Mouse (Mus musculus): ENCODE measurements around the gene Celsr2. TPM values are rescaled to one million over a fixed set of nuclear protein-coding genes. Genes with fewer than 3 reads are reported as not detected.
A peak's percentile ranks its signal among the peaks of the same experiment; 100 is the strongest.

Gene Celsr2
- polyA plus RNA-seq (2015; fragmentation: Nextera tagmentation; extraction: Ambion mirVana): 46.7 and 47.3 TPM in 2 replicates

DNA sequence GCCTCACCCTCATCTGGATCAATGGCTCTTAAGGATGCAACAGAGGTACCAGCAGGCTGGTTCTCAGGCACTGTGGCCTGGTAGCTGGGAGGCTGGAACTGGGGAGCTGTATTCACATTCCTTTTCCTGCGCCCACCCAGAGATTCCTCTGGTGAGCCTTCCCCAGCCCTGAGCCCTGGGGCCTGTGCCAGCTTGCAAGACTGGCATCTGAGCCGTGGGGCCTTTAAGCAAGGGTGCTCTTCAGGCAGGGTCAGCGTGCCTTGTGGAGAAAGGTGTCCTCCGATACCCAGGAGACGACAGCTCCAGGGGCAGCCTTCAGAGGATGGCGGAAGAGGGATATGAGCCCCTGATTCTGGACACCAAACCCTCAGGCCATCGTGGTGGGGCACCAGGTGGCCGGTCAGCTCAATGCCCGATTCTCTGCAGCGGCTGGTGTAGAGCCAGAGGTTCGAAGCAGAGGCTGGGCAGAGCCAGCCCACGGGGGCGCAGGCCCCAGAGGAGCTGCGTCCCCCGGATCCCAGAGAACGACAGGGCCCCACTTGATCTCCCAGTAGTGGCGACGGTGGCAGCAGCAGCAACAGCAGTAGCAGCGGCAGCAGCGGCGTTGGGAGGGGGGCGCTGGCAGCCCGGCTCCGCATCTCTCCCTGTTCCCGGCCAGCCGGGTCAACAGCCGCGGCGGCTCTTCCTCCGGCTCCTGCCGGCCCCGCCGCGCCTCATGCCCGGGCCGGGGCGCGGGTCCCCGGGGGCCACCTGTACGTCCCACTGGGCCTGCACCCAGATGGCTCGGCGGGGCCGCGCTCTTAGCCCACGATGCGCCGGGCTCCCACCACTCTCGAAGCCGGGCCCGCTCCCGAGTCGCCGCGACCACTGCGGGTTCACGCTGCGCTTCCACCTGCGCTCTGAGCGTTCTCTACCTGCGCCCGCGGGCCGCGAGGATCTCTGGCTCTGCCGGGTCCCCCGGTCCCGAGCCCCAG, at the start of gene Celsr2:
Celsr2 (minus strand) TSS at position 696 of the 974 bp plus-strand sequence.
- peak within 1 kb of the TSS; percentile 91 for H3K27ac ChIP-seq (ENCODE audit: low read length)
- H3K9me3 ChIP-seq (ENCODE audit: control insufficient read depth, low read length): peaks cover 13% of the 10 kb centered on the region
- WGBS: 3% methylated on average over 66 of the region's 67 CpGs
- H3K4me2 ChIP-seq (ENCODE audit: low read length): peak within 1 kb of the TSS; percentile 74
- peak; percentile 28 for ATAC-seq
- H3K27me3 ChIP-seq (replicated peaks; ENCODE audit: control insufficient read depth, insufficient read depth, low read length): no peaks in the 10 kb centered on the region
- H3K4me1 ChIP-seq (replicated peaks; ENCODE audit: control insufficient read depth, insufficient read depth, low read length): peaks cover 41% of the 10 kb centered on the region
- peak within 1 kb of the TSS; percentile 96 for H3K9ac ChIP-seq (replicated peaks; ENCODE audit: low read depth, low read length)
- H3K36me3 ChIP-seq (ENCODE audit: control insufficient read depth, insufficient read depth): peaks cover 26% of the 10 kb centered on the region
- peak within 1 kb of the TSS; percentile 85 for H3K4me3 ChIP-seq (replicated peaks; ENCODE audit: low read length)

DNA sequence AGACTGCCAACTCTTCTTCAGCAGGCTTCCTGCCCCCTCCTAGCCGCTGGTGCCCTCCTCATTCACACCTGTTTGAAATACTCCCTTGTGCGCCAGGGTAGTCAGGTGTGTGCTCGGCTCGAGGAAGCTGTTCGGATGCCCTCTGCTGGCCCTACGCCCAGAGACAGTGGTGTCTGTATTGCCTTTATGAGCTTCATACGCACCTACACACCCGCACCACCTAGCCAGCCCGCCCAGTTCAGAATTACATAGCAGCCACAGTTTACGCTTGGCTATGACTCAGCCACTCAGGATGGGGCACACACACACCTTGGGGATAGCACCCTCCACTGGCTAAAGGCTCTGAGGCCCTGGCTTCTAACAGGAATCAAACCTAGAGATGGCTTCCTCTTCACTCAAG, 43.5 kb upstream of the Celsr2 start:
- ATAC-seq: no peak
- Histone ChIP-seq H3K4me2 (ENCODE audit: low read length) (no peak overlapping the region), H3K27me3 (replicated peaks; ENCODE audit: control insufficient read depth, insufficient read depth, low read length) (no peaks in the 10 kb centered on the region), H3K9me3 (ENCODE audit: control insufficient read depth, low read length) (no peaks in the 10 kb centered on the region), H3K27ac (ENCODE audit: low read length) (no peak overlapping the region), H3K4me1 (replicated peaks; ENCODE audit: control insufficient read depth, insufficient read depth, low read length) (no peaks in the 10 kb centered on the region), H3K9ac (replicated peaks; ENCODE audit: low read depth, low read length) (no peak overlapping the region), H3K36me3 (ENCODE audit: control insufficient read depth, insufficient read depth) (no peaks in the 10 kb centered on the region), H3K4me3 (replicated peaks; ENCODE audit: low read length) (no peak overlapping the region)
- 42% methylated on average over 10 of the region's 10 CpGs for WGBS

DNA sequence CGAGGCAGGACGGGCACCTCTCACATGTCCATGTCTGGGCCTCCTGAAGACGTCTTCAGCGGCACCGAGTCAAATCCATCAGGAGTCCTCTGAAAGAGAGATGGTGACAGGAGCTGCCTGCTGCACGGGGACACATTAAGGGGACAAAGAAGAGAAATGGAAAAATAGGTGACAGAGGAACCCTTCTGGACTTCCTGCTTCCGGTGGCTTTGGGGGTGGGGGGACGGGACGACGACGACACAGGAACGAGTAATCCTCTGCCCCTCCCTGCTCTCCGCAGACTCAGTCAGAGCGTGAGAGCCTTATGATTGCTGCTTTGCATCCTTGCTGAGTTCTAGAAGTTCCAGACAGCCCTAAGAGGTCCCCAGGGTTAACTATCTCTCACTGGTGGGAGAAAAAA, 43.0 kb upstream of the Celsr2 start:
- Histone ChIP-seq H3K36me3 (ENCODE audit: control insufficient read depth, insufficient read depth) (no peaks in the 10 kb centered on the region), H3K4me1 (replicated peaks; ENCODE audit: control insufficient read depth, insufficient read depth, low read length) (no peaks in the 10 kb centered on the region), H3K27me3 (replicated peaks; ENCODE audit: control insufficient read depth, insufficient read depth, low read length) (no peaks in the 10 kb centered on the region), H3K4me2 (ENCODE audit: low read length) (no peak overlapping the region), H3K4me3 (replicated peaks; ENCODE audit: low read length) (no peak overlapping the region), H3K9me3 (ENCODE audit: control insufficient read depth, low read length) (no peaks in the 10 kb centered on the region), H3K9ac (replicated peaks; ENCODE audit: low read depth, low read length) (no peak overlapping the region), H3K27ac (ENCODE audit: low read length) (no peak overlapping the region)
- 62% methylated on average over 14 of the region's 14 CpGs for WGBS
- no peak for ATAC-seq

DNA sequence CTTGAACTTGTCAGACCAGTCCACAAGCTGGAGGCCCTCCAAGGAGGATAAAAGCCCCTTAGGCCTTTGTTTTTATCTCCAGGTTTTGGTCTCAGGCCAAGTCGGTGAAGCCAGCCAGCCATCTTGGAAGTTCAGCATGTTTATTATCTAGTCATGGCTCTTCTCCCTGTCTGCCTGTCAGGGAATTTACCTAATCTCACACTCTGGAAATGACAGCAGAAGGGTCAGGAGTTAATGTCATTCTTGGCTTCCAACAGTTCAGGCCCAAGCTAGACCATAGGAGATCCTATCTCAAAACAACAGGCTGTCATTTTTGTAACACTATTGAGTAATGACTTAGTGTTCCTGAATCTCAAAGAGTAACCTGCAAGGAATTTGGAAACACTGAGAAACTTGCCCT, 38.8 kb upstream of the Celsr2 start:
- Histone ChIP-seq H3K36me3 (ENCODE audit: control insufficient read depth, insufficient read depth) (no peaks in the 10 kb centered on the region), H3K4me2 (ENCODE audit: low read length) (no peak overlapping the region), H3K9ac (replicated peaks; ENCODE audit: low read depth, low read length) (no peak overlapping the region), H3K27me3 (replicated peaks; ENCODE audit: control insufficient read depth, insufficient read depth, low read length) (no peaks in the 10 kb centered on the region), H3K4me3 (replicated peaks; ENCODE audit: low read length) (no peak overlapping the region), H3K9me3 (ENCODE audit: control insufficient read depth, low read length) (no peaks in the 10 kb centered on the region), H3K4me1 (replicated peaks; ENCODE audit: control insufficient read depth, insufficient read depth, low read length) (no peaks in the 10 kb centered on the region), H3K27ac (ENCODE audit: low read length) (no peak overlapping the region)
- no peak for ATAC-seq
- 76% methylated on average over 1 of the region's 1 CpGs for WGBS

DNA sequence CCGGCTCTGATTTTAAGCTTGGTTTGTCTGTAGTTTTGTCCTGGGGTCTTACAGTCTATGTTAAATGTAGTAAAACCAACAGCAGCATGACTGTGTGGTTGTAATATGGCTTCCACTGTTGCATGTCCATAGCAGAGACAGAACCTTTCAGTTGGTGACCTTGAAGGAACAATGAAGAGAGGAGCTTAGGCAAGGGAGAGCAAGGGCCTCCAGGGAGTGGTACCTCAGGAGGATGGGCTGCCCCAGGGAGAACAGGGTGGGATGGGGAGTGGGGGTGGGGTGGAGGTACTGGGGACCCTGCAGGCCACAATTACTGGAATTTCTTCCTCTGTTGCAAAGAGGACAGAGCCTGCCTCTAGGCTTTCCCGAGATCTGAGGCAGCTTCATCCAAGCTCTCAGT, 36.6 kb upstream of the Celsr2 start:
- ATAC-seq: no peak
- H3K27ac ChIP-seq (ENCODE audit: low read length): no peak overlapping the region
- H3K27me3 ChIP-seq (replicated peaks; ENCODE audit: control insufficient read depth, insufficient read depth, low read length): no peaks in the 10 kb centered on the region
- no peak overlapping the region for H3K4me2 ChIP-seq (ENCODE audit: low read length)
- no peaks in the 10 kb centered on the region for H3K4me1 ChIP-seq (replicated peaks; ENCODE audit: control insufficient read depth, insufficient read depth, low read length)
- no peak overlapping the region for H3K4me3 ChIP-seq (replicated peaks; ENCODE audit: low read length)
- no peaks in the 10 kb centered on the region for H3K36me3 ChIP-seq (ENCODE audit: control insufficient read depth, insufficient read depth)
- WGBS: 94% methylated on average over 2 of the region's 2 CpGs
- H3K9ac ChIP-seq (replicated peaks; ENCODE audit: low read depth, low read length): no peak overlapping the region
- no peaks in the 10 kb centered on the region for H3K9me3 ChIP-seq (ENCODE audit: control insufficient read depth, low read length)

DNA sequence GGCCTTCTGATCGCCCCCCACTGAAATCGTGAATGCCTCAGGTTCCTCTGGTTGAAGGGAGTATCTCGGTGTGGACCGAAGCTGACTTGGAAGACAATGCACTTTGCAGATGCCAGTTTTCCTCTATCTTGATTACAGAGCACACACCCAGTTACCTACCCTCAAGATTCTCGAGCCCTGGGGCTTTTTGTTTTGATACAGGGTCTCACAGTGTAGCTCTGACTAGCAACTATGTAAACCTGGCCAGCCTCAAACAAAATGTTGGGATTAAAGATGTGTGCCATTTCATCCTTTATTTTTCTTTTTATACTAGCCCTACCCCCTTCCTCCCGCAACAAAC, 30.0 kb upstream of the Celsr2 start:
- Histone ChIP-seq H3K9ac (replicated peaks; ENCODE audit: low read depth, low read length) (peak overlapping the region; percentile 78), H3K36me3 (ENCODE audit: control insufficient read depth, insufficient read depth) (no peaks in the 10 kb centered on the region), H3K4me3 (replicated peaks; ENCODE audit: low read length) (peak overlapping the region; percentile 69), H3K27me3 (replicated peaks; ENCODE audit: control insufficient read depth, insufficient read depth, low read length) (no peaks in the 10 kb centered on the region), H3K27ac (ENCODE audit: low read length) (peak overlapping the region; percentile 88), H3K4me1 (replicated peaks; ENCODE audit: control insufficient read depth, insufficient read depth, low read length) (peaks cover 32% of the 10 kb centered on the region), H3K9me3 (ENCODE audit: control insufficient read depth, low read length) (no peaks in the 10 kb centered on the region), H3K4me2 (ENCODE audit: low read length) (peak overlapping the region; percentile 84)
- ATAC-seq: no peak
- WGBS: 14% methylated on average over 6 of the region's 6 CpGs

DNA sequence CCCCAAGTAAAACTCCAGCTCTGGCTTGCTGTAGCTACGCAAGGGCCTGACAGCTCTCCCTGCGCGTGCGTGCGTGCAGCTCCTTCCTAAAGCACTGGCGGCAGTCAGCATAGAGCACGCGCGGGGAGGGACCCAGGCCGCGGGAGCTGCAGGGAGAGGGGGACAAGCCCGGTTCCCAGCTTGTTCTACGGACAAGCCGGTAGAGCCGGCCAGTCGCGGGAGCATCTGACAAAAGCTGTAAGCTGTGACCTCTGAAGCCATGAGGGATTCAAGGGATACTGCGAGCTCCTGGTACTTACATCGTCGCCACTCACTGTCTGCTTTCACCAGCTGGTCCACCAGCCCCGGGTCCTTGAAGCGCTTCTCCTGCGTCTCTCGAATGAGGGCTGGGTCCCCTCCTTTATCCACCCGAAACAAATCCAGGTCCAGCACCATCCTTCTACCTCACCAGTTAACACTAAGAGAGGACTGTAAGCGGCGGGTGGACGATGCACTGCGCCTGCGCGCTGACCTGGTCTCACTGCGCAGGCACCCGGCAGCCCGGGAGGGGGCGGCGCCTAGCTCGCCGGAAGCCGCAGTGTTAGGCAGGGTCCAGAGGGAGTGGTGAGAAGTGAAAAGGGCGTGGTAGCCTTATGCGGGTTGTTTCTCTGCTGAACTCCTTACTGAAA, 29.5 kb upstream of the Celsr2 start, which contains the start of gene Sars:
Sars (minus strand) TSS at position 512 of the 668 bp plus-strand sequence.
- Histone ChIP-seq H3K9ac (replicated peaks; ENCODE audit: low read depth, low read length) (peak within 1 kb of the TSS; percentile 78), H3K4me1 (replicated peaks; ENCODE audit: control insufficient read depth, insufficient read depth, low read length) (peaks cover 32% of the 10 kb centered on the region), H3K9me3 (ENCODE audit: control insufficient read depth, low read length) (no peaks in the 10 kb centered on the region), H3K27me3 (replicated peaks; ENCODE audit: control insufficient read depth, insufficient read depth, low read length) (no peaks in the 10 kb centered on the region), H3K27ac (ENCODE audit: low read length) (peak within 1 kb of the TSS; percentile 88), H3K36me3 (ENCODE audit: control insufficient read depth, insufficient read depth) (no peaks in the 10 kb centered on the region), H3K4me3 (replicated peaks; ENCODE audit: low read length) (peak within 1 kb of the TSS; percentile 69), H3K4me2 (ENCODE audit: low read length) (peak within 1 kb of the TSS; percentile 84)
- under 1% methylated on average over 41 of the region's 41 CpGs for WGBS
- peak; percentile 97 for ATAC-seq

DNA sequence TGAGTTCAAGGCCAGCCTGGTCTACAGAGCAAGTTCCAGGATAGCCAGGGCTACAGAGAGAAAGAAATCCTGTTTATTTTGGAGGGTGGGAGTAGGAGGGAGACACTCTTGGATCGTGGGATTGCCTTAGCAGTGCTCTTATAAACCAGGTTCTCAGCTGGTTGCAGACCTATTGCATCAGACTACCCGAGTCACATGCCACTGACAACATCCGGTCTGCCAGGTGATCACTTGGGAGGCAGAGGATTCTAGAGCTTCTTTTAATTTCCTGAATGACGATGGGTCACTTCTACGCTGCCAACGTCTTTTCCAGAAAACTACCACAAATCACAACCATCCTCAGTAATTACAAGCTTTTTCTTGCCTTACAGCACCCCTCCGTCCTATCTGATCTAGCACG, 28.7 kb upstream of the Celsr2 start:
- 21% methylated on average over 8 of the region's 8 CpGs for WGBS
- no peaks in the 10 kb centered on the region for H3K36me3 ChIP-seq (ENCODE audit: control insufficient read depth, insufficient read depth)
- no peak for ATAC-seq

DNA sequence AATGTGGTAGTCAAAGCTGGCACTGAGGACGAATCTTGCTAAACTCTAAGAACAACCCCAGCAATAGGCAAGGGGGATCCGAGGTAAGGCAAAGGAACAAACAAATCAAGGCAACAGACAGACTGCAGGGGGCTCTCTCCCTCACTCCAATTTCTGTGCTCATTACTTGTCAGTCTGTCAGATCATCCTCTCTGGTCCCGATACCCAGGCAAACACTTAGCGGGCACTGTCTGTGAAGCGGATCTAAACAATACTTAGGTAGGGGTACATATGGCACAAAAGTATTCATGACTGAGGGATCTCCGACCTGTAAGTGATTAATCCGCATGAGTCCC, 21.0 kb upstream of the Celsr2 start:
- Histone ChIP-seq H3K27me3 (replicated peaks; ENCODE audit: control insufficient read depth, insufficient read depth, low read length) (no peaks in the 10 kb centered on the region), H3K9ac (replicated peaks; ENCODE audit: low read depth, low read length) (no peak overlapping the region), H3K27ac (ENCODE audit: low read length) (no peak overlapping the region), H3K4me2 (ENCODE audit: low read length) (no peak overlapping the region), H3K9me3 (ENCODE audit: control insufficient read depth, low read length) (no peaks in the 10 kb centered on the region), H3K4me1 (replicated peaks; ENCODE audit: control insufficient read depth, insufficient read depth, low read length) (peaks cover 32% of the 10 kb centered on the region), H3K4me3 (replicated peaks; ENCODE audit: low read length) (no peak overlapping the region), H3K36me3 (ENCODE audit: control insufficient read depth, insufficient read depth) (peaks cover 2% of the 10 kb centered on the region)
- 49% methylated on average over 7 of the region's 7 CpGs for WGBS
- ATAC-seq: no peak

More for the DNA sequence above, 28.7 kb upstream of the Celsr2 start:
- H3K27me3 ChIP-seq (replicated peaks; ENCODE audit: control insufficient read depth, insufficient read depth, low read length): no peaks in the 10 kb centered on the region
- H3K4me3 ChIP-seq (replicated peaks; ENCODE audit: low read length): peak overlapping the region; percentile 69
- peaks cover 32% of the 10 kb centered on the region for H3K4me1 ChIP-seq (replicated peaks; ENCODE audit: control insufficient read depth, insufficient read depth, low read length)
- H3K27ac ChIP-seq (ENCODE audit: low read length): peak overlapping the region; percentile 88; the same call in 1 of the 2 replicates
- peak overlapping the region; percentile 84 for H3K4me2 ChIP-seq (ENCODE audit: low read length)
- H3K9me3 ChIP-seq (ENCODE audit: control insufficient read depth, low read length): no peaks in the 10 kb centered on the region
- peak overlapping the region; percentile 78 for H3K9ac ChIP-seq (replicated peaks; ENCODE audit: low read depth, low read length)

Data from forebrain, embryonic 16.5 days (tissue).